Mouse (Mus musculus): ENCODE data around the gene Odf4.
A peak's percentile ranks its signal among the peaks of the same experiment; 100 is the strongest.
"Not testable (repeated sequence)": the region's sequence is repeated elsewhere in the genome, so short reads cannot be mapped to it uniquely, and the experiment has no call there.

The Odf4 gene

DNA sequence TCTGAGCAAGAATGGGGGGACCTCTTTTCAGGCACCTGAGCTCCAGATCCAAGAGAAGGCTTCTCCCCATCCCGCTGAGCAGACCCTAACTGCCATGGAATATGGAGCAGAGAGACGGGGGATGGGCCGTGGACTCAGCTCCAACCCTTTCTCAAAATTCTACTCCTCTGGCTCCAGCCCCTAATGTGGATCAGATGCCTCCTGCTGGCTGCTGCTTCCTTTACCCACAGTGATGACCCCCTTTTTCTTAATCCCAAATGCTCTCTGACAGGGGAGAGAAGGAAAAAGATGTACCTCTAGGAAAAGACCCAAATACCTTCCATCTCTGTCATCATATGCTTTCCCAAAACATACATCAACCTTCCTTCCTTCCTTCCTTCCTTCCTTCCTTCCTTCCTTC is at the start of gene Odf4:
TSS of gene Odf4 (minus strand) at position 101 of the 400 bp plus-strand sequence.
- no peak for ATAC-seq (ENCODE audit: insufficient number of reproducible peaks, low FRiP score, low TSS enrichment)

- no peak for ATAC-seq (ENCODE audit: insufficient number of reproducible peaks, low FRiP score, low TSS enrichment)
Measured at GRCm38 (mm10) chr11:68975601-68976000, 48.7 kb upstream of the Odf4 start.

GRCm38 (mm10) chr11:68975085-68975484 is 48.2 kb upstream of the Odf4 start, which contains the start of gene Rangrf:
Gene Rangrf, minus strand, starts transcription at chr11:68975185.
- no peak for ATAC-seq (ENCODE audit: insufficient number of reproducible peaks, low FRiP score, low TSS enrichment)

GRCm38 (mm10) chr11:68974059-68974450 is 47.2 kb upstream of the Odf4 start:
- ATAC-seq (ENCODE audit: insufficient number of reproducible peaks, low FRiP score, low TSS enrichment): no peak

DNA sequence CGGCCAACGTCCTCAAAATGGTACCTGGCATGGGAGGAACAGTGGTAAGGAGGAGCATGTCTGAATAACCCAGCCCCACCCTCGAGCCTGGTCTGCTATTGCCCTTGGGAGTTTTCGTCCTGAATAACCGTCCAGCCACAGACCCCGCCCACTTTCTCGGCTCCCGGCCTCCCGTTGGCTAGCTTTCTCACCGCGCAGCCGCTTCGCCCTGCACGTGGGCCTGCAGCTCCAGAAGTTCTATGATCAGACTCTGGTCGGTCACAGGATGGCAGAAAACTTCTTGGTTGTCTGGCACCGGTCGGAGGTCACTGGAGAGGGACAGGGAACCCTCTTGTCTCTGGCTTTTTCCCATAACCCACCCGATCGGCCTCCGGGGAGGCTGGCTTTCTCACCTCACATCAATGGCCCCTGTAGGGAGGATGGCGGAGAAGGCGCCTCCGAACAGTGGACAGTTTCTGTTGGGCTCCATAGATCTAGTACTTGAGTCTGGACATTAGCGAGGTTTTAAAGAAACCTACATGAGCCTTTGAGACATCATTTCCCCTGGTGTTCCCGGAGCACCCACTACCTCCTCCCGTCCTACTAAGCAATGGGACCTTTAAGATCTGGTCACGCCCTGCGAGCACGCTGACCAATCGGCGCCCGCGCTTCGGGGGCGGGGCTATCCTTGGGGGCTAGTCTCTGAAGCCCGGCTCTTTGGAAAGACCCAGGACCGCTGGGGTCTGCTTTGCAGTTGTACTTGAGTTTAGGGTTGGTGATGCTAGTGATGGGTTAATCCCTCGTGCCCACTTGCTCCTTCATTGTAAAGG is 46.6 kb upstream of the Odf4 start:
- peak; percentile 90; the same call in 1 of the 2 replicates for ATAC-seq (ENCODE audit: insufficient number of reproducible peaks, low FRiP score, low TSS enrichment)

DNA sequence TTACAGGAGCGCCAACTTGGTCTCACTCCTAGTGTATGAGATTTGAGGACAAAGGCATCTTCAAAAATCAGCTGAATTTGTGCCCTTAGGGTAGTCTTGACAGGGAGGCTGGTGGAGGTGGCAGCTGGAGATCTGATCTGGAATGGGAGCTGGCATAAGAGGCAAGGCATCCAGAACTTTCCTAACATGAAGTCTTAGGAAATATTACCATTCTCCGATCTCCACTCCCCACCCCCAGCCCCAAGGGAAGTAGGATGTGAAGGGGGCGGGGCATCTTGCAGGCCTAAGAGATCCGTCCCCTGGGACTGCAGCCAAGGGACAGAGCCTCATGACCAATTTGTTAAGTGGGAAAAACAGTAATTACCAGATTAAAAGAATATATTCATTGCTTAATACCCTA is 43.4 kb upstream of the Odf4 start:
- ATAC-seq (ENCODE audit: insufficient number of reproducible peaks, low FRiP score, low TSS enrichment): no peak

DNA sequence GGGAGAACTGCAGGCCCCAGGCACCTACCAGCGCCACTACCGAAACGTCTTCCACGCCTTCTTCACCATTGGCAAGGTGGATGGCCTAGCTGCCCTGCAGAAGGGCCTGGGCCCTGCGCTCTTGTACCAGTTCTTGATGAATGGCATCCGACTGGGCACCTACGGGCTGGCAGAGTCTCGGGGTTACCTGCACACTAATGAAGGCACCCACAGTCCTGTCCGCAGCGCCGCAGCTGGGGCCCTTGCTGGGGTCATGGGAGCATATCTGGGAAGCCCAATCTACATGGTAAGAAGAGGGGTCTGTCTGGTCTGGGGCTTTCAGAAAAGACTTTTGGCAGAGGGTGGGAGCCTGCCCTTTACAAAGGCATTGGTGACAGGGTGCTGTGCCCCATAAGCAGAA is 41.9 kb upstream of the Odf4 start:
- no peak for ATAC-seq (ENCODE audit: insufficient number of reproducible peaks, low FRiP score, low TSS enrichment)

- ATAC-seq (ENCODE audit: insufficient number of reproducible peaks, low FRiP score, low TSS enrichment): peak; percentile 97
Measured at GRCm38 (mm10) chr11:68967337-68968282, 40.7 kb upstream of the Odf4 start, which contains the start of gene Slc25a35. Gene Slc25a35, plus strand, starts transcription at chr11:68968131.

GRCm38 (mm10) chr11:68966554-68966953 is 39.7 kb upstream of the Odf4 start:
- no peak for ATAC-seq (ENCODE audit: insufficient number of reproducible peaks, low FRiP score, low TSS enrichment)

GRCm38 (mm10) chr11:68965845-68966244 is 39.0 kb upstream of the Odf4 start:
- no peak for ATAC-seq (ENCODE audit: insufficient number of reproducible peaks, low FRiP score, low TSS enrichment)

GRCm38 (mm10) chr11:68965050-68965449 is 38.2 kb upstream of the Odf4 start:
- ATAC-seq (ENCODE audit: insufficient number of reproducible peaks, low FRiP score, low TSS enrichment): no peak

- no peak for ATAC-seq (ENCODE audit: insufficient number of reproducible peaks, low FRiP score, low TSS enrichment)
Measured at GRCm38 (mm10) chr11:68963405-68963804, 36.5 kb upstream of the Odf4 start.

GRCm38 (mm10) chr11:68962159-68962558 is 35.3 kb upstream of the Odf4 start:
- not testable (repeated sequence) for ATAC-seq (ENCODE audit: insufficient number of reproducible peaks, low FRiP score, low TSS enrichment)

DNA sequence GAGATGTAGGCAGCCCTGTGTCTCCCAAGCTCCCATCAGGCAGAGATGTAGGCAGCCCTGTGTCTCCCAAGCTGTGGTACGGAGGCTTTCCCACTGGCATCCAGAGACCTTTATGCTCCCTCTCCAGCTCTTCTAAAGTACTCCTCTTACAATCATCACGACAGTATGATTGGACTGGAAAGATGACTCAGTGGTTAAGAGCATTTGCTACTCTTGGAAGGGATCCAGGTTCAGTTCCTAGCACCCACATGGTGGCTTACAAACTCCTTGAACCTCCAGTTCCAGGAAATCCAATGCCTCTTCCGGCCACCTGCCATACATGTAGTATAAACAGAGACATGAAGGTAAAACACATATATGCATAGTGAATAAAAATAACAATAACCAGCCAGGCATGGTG is 34.7 kb upstream of the Odf4 start:
- no peak for ATAC-seq (ENCODE audit: insufficient number of reproducible peaks, low FRiP score, low TSS enrichment)

DNA sequence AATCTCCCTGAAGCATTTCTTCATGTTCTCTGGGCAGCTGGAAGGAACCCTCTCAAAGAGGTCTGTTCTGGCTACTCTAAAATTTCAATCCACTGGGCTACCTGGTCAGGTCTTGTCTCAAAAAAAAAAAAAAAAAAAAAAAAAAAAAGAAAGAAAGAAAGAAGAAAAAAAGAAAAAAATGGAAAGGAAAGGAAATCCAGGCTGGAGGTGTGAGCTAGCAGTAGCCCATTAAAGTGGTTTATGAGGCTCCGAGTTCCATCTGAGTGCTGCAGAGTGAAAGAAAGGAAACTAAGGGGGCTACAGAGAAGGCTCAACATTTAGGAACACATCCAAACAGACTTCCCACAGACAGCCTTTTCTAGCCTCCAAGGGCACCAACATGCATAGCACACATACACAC is 31.1 kb upstream of the Odf4 start:
- no peak for ATAC-seq (ENCODE audit: insufficient number of reproducible peaks, low FRiP score, low TSS enrichment)

- ATAC-seq (ENCODE audit: insufficient number of reproducible peaks, low FRiP score, low TSS enrichment): no peak
Measured at GRCm38 (mm10) chr11:68957308-68957707, 30.4 kb upstream of the Odf4 start, which contains the start of gene Arhgef15. Gene Arhgef15, minus strand, starts transcription at chr11:68957480.

- ATAC-seq (ENCODE audit: insufficient number of reproducible peaks, low FRiP score, low TSS enrichment): no peak
Measured at GRCm38 (mm10) chr11:68956697-68957096, 29.8 kb upstream of the Odf4 start.

DNA sequence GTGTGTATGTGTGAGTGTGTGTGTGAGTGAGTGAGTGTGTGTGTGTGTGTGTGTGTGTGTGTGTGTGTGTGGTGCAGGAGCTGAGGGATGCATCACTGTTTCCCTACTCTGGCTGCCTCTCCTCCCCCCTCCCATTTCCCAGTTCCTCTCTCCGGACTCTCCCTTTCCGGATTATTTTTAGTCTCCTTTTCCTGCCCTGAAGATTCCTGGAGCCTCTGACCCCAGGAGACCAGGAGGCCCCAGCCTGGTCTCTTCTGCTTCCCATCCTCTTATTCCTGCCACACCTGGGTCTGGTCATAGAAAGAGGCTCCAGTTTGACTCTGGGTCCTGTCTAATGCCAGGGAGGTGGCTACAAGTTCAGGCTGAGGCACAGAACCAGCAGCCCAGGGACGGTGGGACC is 29.2 kb upstream of the Odf4 start:
- no peak for ATAC-seq (ENCODE audit: insufficient number of reproducible peaks, low FRiP score, low TSS enrichment)

DNA sequence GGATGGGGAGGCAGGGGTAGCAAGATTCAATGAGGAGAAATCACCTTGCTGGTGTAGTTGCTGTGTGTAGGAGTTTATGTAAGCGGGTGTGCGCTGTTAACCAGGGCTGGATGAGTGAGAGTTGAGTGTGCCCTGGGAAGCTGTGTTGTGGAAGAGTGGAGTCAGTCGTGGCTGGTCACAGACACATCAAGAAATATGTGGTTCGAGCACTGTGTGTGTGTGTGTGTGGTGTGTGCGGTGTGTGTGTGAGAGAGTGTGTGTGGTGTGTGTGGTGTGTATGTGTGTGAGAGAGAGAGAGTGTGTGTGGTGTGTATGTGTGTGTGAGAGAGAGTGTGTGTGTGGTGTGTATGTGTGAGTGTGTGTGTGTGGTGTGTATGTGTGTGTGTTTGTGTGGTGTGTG is 28.6 kb upstream of the Odf4 start:
- no peak for ATAC-seq (ENCODE audit: insufficient number of reproducible peaks, low FRiP score, low TSS enrichment)

DNA sequence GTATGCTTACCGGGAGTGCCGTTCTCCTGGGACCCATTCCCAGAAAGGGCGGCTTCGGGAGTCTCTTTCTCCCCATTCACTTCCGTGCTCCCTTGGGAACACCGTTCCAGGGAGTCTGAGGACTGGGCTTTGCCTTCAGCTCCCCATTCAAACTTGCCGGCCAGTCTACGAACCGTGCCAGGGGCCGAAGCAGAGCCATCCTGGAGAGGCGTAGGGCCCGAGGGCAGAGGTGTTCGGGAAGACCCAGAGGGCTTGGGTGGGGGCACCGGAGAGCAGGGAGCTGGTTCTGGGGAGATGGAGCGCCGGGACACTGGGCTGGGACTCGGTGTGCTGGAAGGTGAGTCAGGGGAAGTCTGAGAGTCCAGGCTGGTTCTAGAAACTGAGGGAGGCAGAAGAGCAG is 27.5 kb upstream of the Odf4 start:
- no peak for ATAC-seq (ENCODE audit: insufficient number of reproducible peaks, low FRiP score, low TSS enrichment)

DNA sequence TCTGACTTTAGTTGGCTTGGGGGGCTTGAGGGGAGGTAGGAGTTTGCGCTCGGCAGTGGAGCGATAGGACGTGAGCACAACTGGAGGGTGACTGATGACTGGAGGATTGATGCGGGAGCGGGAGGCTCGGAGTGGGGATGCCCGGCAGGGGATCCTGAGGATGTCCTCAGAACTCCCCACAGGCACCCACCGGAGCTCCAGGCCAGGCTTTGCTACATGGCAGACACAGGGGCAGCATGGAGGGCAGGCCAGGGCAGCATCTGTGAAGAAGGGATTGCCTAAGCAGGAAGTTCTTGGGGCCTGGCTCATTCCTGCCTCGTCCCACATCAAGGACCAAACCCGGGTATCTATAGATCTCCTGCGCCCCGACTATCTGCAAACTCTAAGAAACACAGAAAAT is 27.0 kb upstream of the Odf4 start:
- ATAC-seq (ENCODE audit: insufficient number of reproducible peaks, low FRiP score, low TSS enrichment): no peak
